In genomic region chr3:89244158-89244981, GRCm38 (mm10) we compare ENCODE assay signal across 8 mouse cellular contexts. TPM values are rescaled to one million over a fixed set of nuclear protein-coding genes. Genes with fewer than 3 reads are reported as not detected.
DNase-seq lines count a peak whose midpoint lies in the region; ATAC-seq and TF ChIP-seq lines count a peak whose summit lies in the region.

No protein-coding gene starts in this region.

- peaks cover 3% of the 10 kb centered on the region for H3K4me1 ChIP-seq in bone marrow, adult 2 months (ENCODE audit: control insufficient read depth, insufficient read depth, low read length)
- H3K4me1 ChIP-seq in forebrain, postnatal 0 days (ENCODE audit: insufficient read depth) = no peaks in the 10 kb centered on the region
- peaks cover 47% of the 10 kb centered on the region for H3K4me1 ChIP-seq in midbrain, embryonic 12.5 days

- DNase-seq in left cerebral cortex, adult 2 months (ENCODE audit: extremely low spot score in 1 of 2, low spot score in 2 of 2) = no peak
- DNase-seq in left cerebral cortex, adult 11 months (ENCODE audit: low spot score) = no peak
- no peak for DNase-seq in forebrain, postnatal 0 days
- peak; percentile 73 for DNase-seq in kidney, postnatal 10 days
- no peak for DNase-seq in adrenal gland, postnatal 4 days (ENCODE audit: low spot score in 2 of 2)
- DNase-seq in frontal cortex, postnatal 36 days (ENCODE audit: low spot score in 2 of 2) = no peak

- peak overlapping the region; percentile 73 for H3K9ac ChIP-seq in forebrain, postnatal 0 days
- H3K9ac ChIP-seq in midbrain, embryonic 12.5 days (replicated peaks) = peak overlapping the region; percentile 71

- H3K4me2 ChIP-seq in forebrain, postnatal 0 days (ENCODE audit: low read depth) = peak overlapping the region; percentile 89
- H3K4me2 ChIP-seq in midbrain, embryonic 12.5 days (replicated peaks) = peak overlapping the region; percentile 91

- intact Hi-C loops in left cerebral cortex, adult 2 months (cut with DNase I) = no loop called here

- TF ChIP-seq POLR2A in bone marrow, adult 2 months (IDR thresholded peaks at IDR 0.05; ENCODE audit: borderline replicate concordance, control insufficient read depth, low read depth, low read length) = no peak

- peak overlapping the region; percentile 96 for H3K27ac ChIP-seq in left cerebral cortex, adult 2 months
- H3K27ac ChIP-seq in bone marrow, adult 2 months (ENCODE audit: control insufficient read depth, insufficient read depth, low read depth, low read length, poor library complexity) = no peak overlapping the region
- H3K27ac ChIP-seq in forebrain, postnatal 0 days (ENCODE audit: low read depth, low read length) = peak overlapping the region; percentile 95
- peak overlapping the region; percentile 90 for H3K27ac ChIP-seq in midbrain, embryonic 12.5 days (replicated peaks)

- peak overlapping the region; percentile 58 for H3K4me3 ChIP-seq in left cerebral cortex, adult 2 months
- no peak overlapping the region for H3K4me3 ChIP-seq in bone marrow, adult 2 months (replicated peaks; ENCODE audit: control insufficient read depth, low read depth, low read length)
- peak overlapping the region; percentile 74 for H3K4me3 ChIP-seq in forebrain, postnatal 0 days (ENCODE audit: low read depth, low read length)
- peak overlapping the region; percentile 78 for H3K4me3 ChIP-seq in midbrain, embryonic 12.5 days

- peaks cover 31% of the 10 kb centered on the region for H3K36me3 ChIP-seq in forebrain, postnatal 0 days (ENCODE audit: insufficient read depth)
- H3K36me3 ChIP-seq in midbrain, embryonic 12.5 days = peaks cover 21% of the 10 kb centered on the region

- peak; percentile 36 for TF ChIP-seq CTCF in left cerebral cortex, adult 2 months (IDR thresholded peaks at IDR 0.05)
- TF ChIP-seq CTCF in bone marrow, adult 2 months (IDR thresholded peaks at IDR 0.05; ENCODE audit: control insufficient read depth, insufficient read depth, low read length) = 0 out of 2 replicates have a peak, but pooled peaks have one; percentile 2
- TF ChIP-seq CTCF in forebrain, postnatal 0 days (IDR thresholded peaks at IDR 0.05; ENCODE audit: low read depth) = peak; percentile 37

- no peaks in the 10 kb centered on the region for H3K9me3 ChIP-seq in forebrain, postnatal 0 days (ENCODE audit: low read length)
- H3K9me3 ChIP-seq in midbrain, embryonic 12.5 days = no peaks in the 10 kb centered on the region

- peak; percentile 32 for ATAC-seq in forebrain, postnatal 0 days
- peak; percentile 9 for ATAC-seq in midbrain, embryonic 12.5 days (ENCODE audit: low FRiP score, low read depth)

- WGBS in bone marrow, adult 2 months = 43% methylated on average over 25 of the region's 25 CpGs
- 10% methylated on average over 25 of the region's 25 CpGs for WGBS in forebrain, postnatal 0 days
- 10% methylated on average over 25 of the region's 25 CpGs for WGBS in midbrain, embryonic 12.5 days

- H3K27me3 ChIP-seq in forebrain, postnatal 0 days (ENCODE audit: insufficient read depth, low read length) = no peaks in the 10 kb centered on the region
- H3K27me3 ChIP-seq in midbrain, embryonic 12.5 days = peaks cover 8% of the 10 kb centered on the region; the same call in 1 of the 2 replicates

RNA-seq across cellular contexts. Expression of gene Krtcap2, which starts 1.4 kb away (rescaled TPM):
- total RNA-seq in left cerebral cortex, adult 2 months (2021) = 10 to 100 TPM; 63.2 to 71.4 TPM
- polyA plus RNA-seq in bone marrow, adult 2 months (2011; ENCODE audit: insufficient read depth, insufficient read length, low replicate concordance, missing spikeins) = 47.8 and 69.5 TPM in 2 replicates
- total RNA-seq in forebrain, postnatal 0 days (2014; rRNA removed) = 67.0 and 68.1 TPM in 2 replicates
- 221 and 244 TPM in 2 replicates for polyA plus RNA-seq in forebrain, postnatal 0 days (2015; fragmentation: Nextera tagmentation; extraction: Ambion mirVana)
- 253 and 255 TPM in 2 replicates for polyA plus RNA-seq in midbrain, embryonic 12.5 days (2016; fragmentation: Nextera tagmentation; extraction: Ambion mirVana)
- total RNA-seq in adrenal gland, postnatal 4 days (2021) = 100 to 1,000 TPM; 120 to 130 TPM

RNA-seq across cellular contexts. Expression of gene Trim46, which starts 1.7 kb away (rescaled TPM):
- total RNA-seq in left cerebral cortex, adult 2 months (2021) = 10 to 100 TPM; 82.8 to 85.1 TPM
- 0.59 and 1.6 TPM in 2 replicates for polyA plus RNA-seq in bone marrow, adult 2 months (2011; ENCODE audit: insufficient read depth, insufficient read length, low replicate concordance, missing spikeins)
- total RNA-seq in forebrain, postnatal 0 days (2014; rRNA removed) = 83.0 and 98.3 TPM in 2 replicates
- 56.0 and 63.5 TPM in 2 replicates for polyA plus RNA-seq in forebrain, postnatal 0 days (2015; fragmentation: Nextera tagmentation; extraction: Ambion mirVana)
- polyA plus RNA-seq in midbrain, embryonic 12.5 days (2016; fragmentation: Nextera tagmentation; extraction: Ambion mirVana) = 25.1 and 25.5 TPM in 2 replicates
- 1 to 10 TPM; 3.4 to 4.9 TPM for total RNA-seq in adrenal gland, postnatal 4 days (2021)

RNA-seq across cellular contexts. Expression of gene Dpm3, which starts 14.8 kb away (rescaled TPM):
- total RNA-seq in left cerebral cortex, adult 2 months (2021) = 10 to 100 TPM; 50.9 to 53.1 TPM
- polyA plus RNA-seq in bone marrow, adult 2 months (2011; ENCODE audit: insufficient read depth, insufficient read length, low replicate concordance, missing spikeins) = 30.7 and 39.3 TPM in 2 replicates
- total RNA-seq in forebrain, postnatal 0 days (2014; rRNA removed) = 66.7 and 160 TPM in 2 replicates
- 74.9 and 96.8 TPM in 2 replicates for polyA plus RNA-seq in forebrain, postnatal 0 days (2015; fragmentation: Nextera tagmentation; extraction: Ambion mirVana)
- 72.2 and 76.1 TPM in 2 replicates for polyA plus RNA-seq in midbrain, embryonic 12.5 days (2016; fragmentation: Nextera tagmentation; extraction: Ambion mirVana)
- total RNA-seq in adrenal gland, postnatal 4 days (2021) = 100 to 1,000 TPM; 108 TPM

RNA-seq across cellular contexts. Expression of gene Muc1, which starts 15.5 kb away (rescaled TPM):
- under 1 TPM; 0.29 to 0.33 TPM for total RNA-seq in left cerebral cortex, adult 2 months (2021)
- polyA plus RNA-seq in bone marrow, adult 2 months (2011; ENCODE audit: insufficient read depth, insufficient read length, low replicate concordance, missing spikeins) = 0.67 TPM in 1 of 2 replicates, not detected in the other
- total RNA-seq in forebrain, postnatal 0 days (2014; rRNA removed) = 1.3 and 1.6 TPM in 2 replicates
- 0.27 and 0.35 TPM in 2 replicates for polyA plus RNA-seq in forebrain, postnatal 0 days (2015; fragmentation: Nextera tagmentation; extraction: Ambion mirVana)
- 3.8 and 5.2 TPM in 2 replicates for polyA plus RNA-seq in midbrain, embryonic 12.5 days (2016; fragmentation: Nextera tagmentation; extraction: Ambion mirVana)
- total RNA-seq in adrenal gland, postnatal 4 days (2021) = 1 to 10 TPM; 1.2 to 8.9 TPM

RNA-seq across cellular contexts. Expression of gene Mtx1, which starts 17.5 kb away (rescaled TPM):
- 10 to 100 TPM; 96.2 to 99.9 TPM for total RNA-seq in left cerebral cortex, adult 2 months (2021)
- polyA plus RNA-seq in bone marrow, adult 2 months (2011; ENCODE audit: insufficient read depth, insufficient read length, low replicate concordance, missing spikeins) = 33.9 and 66.4 TPM in 2 replicates
- total RNA-seq in forebrain, postnatal 0 days (2014; rRNA removed) = 142 and 167 TPM in 2 replicates
- polyA plus RNA-seq in forebrain, postnatal 0 days (2015; fragmentation: Nextera tagmentation; extraction: Ambion mirVana) = 199 and 212 TPM in 2 replicates
- polyA plus RNA-seq in midbrain, embryonic 12.5 days (2016; fragmentation: Nextera tagmentation; extraction: Ambion mirVana) = 183 and 185 TPM in 2 replicates
- total RNA-seq in adrenal gland, postnatal 4 days (2021) = 100 to 1,000 TPM; 179 to 182 TPM

Comparison
In these comparisons a context has a peak if more than half of its experiments do, and no peak if none do; other contexts are left out.
1. RNA of gene Trim46, which starts 1.7 kb away (total RNA-seq): 83.0 to 98.3 TPM in forebrain, postnatal 0 days and 82.8 to 85.1 TPM in left cerebral cortex, adult 2 months; 3.4 to 4.9 TPM in adrenal gland, postnatal 4 days; every median in the first group is over 10 times any median in the second.
2. Peak in every context shown above with its lines, with median percentiles within 50 percentile points of each other: CTCF ChIP-seq.